Mouse (Mus musculus) bone marrow, adult 2 months (tissue): ENCODE measurements at regions not wholly inside any gene's neighbourhood (a gene's known extent, or its start where the extent isn't known, plus 50 kb on each side); places are given as distances from the start of the nearest gene placed in this dataset.

Experiments used
- H3K27ac ChIP-seq: fragments of 200-500 bp; 2 replicates; pipeline ENCODE4 v1.5.1; 2012; ENCODE audit warnings: low read depth, mild to moderate bottlenecking, control low read depth, inconsistent platforms, low read length; ENCODE audit not compliant: control insufficient read depth, poor library complexity, insufficient read depth
- H3K4me1 ChIP-seq: fragments of 200-500 bp; 2 replicates; pipeline ENCODE4 v1.6.1; 2011; ENCODE audit warnings: low read length; ENCODE audit not compliant: control insufficient read depth, insufficient read depth
- H3K4me3 ChIP-seq: fragments of 200-500 bp; replicated peaks from 2 replicates; pipeline ENCODE3; 2011; ENCODE audit warnings: mild to moderate bottlenecking, low read depth, low read length, control low read depth; ENCODE audit not compliant: control insufficient read depth
- CTCF ChIP-seq: fragments of 200-500 bp; IDR thresholded peaks from 2 replicates; pipeline ENCODE4 v1.5.1; 2011; ENCODE audit warnings: low read length, control low read depth; ENCODE audit not compliant: control insufficient read depth, insufficient read depth
- POLR2A ChIP-seq: fragments of 200-500 bp; IDR thresholded peaks from 2 replicates; pipeline ENCODE4 v1.6.1; 2011; ENCODE audit warnings: low read depth, mild to moderate bottlenecking, control low read depth, low read length, borderline replicate concordance; ENCODE audit not compliant: control insufficient read depth
- WGBS: fragments of 180-500 bp; shearing (Covaris S2); methylation state at CpG from one replicate; pipeline ENCODE4 v1.1.7; 2018; 5-methylcytosine and 5-hydroxymethylcytosine counted together

DNA sequence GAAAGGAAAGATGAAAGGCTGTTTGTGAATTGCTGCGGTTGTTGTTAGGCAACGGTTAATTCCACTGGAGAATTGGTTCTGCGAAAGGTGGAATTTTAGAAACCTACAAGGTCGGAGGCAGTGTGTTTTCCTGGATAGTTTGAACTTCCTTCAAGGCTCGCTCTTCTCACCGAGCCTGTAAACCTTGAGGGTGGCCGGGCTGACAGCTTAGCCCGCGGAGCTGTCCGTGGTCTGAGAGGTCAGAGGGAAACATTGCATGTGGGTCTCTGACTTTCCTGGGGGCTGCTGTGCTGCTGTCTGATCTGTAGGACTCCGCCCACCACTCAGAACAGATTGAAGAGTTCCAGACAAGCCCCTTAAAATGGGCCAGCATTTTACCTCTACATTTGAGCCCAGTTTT lies 124.3 kb upstream of the Mkln1 start:
- no peak overlapping the region for H3K4me3 ChIP-seq
- no peak for TF ChIP-seq POLR2A
- no peak for TF ChIP-seq CTCF
- no peaks in the 10 kb centered on the region for H3K4me1 ChIP-seq
- no peak overlapping the region for H3K27ac ChIP-seq
- WGBS: 66% methylated on average over 11 of the region's 11 CpGs

DNA sequence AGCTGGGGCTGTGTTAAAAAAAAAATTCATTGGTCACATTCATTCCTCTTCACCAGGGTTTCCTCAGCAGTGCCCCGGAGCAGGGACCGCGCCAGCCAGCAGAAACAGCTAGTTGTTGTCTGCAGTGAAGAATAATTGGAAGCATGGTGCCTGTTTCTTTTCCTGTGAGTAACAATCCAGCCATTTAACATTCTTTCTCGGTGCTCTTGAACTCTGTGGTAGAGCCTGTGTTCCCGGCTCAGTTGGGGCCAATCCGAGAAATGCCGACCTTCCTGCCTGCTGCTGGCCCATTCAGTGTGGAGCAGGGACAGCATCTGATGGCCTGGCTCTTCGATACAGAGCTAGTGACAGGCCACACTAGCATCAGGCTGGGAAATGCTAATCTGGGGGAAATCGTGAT lies 120.7 kb upstream of the Mkln1 start:
- Histone ChIP-seq H3K27ac (no peak overlapping the region), H3K4me3 (no peak overlapping the region), H3K4me1 (no peaks in the 10 kb centered on the region)
- no peak for TF ChIP-seq CTCF
- no peak for TF ChIP-seq POLR2A
- 85% methylated on average over 9 of the region's 9 CpGs for WGBS

DNA sequence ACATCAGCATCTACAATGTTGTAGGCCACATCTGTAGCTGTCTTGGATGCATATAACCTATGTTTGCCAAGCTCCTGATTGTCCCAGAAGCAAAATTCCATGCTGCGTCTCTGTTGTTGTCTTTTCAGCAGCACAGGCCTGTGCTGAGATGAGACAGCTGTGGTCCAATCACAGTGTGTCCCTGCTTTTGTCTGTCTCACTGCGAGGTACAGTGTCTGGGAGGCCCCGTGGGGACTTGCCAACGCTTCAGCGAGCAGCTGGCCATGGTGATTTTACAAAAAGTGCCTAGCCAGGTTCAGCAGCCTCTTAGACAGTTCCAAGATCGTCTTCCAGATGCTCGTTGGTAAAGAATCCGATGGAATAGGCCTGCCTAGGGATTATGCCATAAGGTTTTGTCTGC lies 114.6 kb upstream of the Mkln1 start:
- Histone ChIP-seq H3K27ac (no peak overlapping the region), H3K4me3 (no peak overlapping the region), H3K4me1 (peaks cover 5% of the 10 kb centered on the region; the same call in 1 of the 2 replicates)
- 71% methylated on average over 8 of the region's 8 CpGs for WGBS
- TF ChIP-seq POLR2A: no peak
- TF ChIP-seq CTCF: no peak

DNA sequence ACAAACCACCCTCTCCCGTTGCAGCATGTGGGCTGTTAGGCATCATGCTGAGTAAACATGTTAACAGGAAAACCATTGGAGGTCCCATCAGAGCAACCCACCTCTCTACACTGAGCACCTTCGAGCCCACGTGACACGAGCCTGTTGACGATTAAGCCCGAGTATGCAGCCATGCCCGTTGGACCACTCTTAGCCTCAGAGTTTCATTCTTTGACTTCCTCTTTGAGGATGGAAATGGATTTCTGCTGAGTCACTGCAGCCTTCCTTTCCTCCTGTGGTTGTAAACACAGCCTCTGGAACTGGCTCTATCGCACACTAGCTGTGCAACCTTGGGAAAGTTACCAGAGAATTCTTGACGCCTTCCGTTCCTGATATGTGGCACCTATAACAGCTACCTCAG lies 114.1 kb upstream of the Mkln1 start:
- WGBS: 7% methylated on average over 10 of the region's 10 CpGs
- no peak overlapping the region for H3K27ac ChIP-seq
- H3K4me3 ChIP-seq: no peak overlapping the region
- peaks cover 5% of the 10 kb centered on the region; the same call in 1 of the 2 replicates for H3K4me1 ChIP-seq
- TF ChIP-seq CTCF: no peak
- TF ChIP-seq POLR2A: no peak

DNA sequence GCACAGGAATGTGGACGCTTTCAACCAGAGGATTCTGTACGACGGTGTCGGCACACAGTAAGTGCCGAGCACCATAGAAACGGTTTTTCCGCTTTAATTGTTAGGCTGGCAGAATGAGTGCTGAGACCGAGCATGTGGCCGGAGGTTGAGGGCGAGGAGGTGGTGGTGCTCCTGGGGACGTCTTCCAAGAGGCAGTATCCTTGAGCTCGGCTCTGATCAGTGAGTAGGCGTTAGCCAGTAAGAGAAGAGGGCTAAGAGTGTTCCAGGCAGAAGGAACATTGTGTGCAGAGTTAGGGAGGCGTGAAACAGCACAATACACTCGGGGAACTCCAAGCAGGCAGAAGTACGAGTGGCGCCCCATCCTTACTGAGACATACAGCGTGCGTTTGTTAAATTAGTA lies 113.5 kb upstream of the Mkln1 start:
- Histone ChIP-seq H3K4me1 (peaks cover 5% of the 10 kb centered on the region; the same call in 1 of the 2 replicates), H3K27ac (no peak overlapping the region), H3K4me3 (no peak overlapping the region)
- no peak for TF ChIP-seq CTCF
- no peak for TF ChIP-seq POLR2A
- 78% methylated on average over 19 of the region's 19 CpGs for WGBS

DNA sequence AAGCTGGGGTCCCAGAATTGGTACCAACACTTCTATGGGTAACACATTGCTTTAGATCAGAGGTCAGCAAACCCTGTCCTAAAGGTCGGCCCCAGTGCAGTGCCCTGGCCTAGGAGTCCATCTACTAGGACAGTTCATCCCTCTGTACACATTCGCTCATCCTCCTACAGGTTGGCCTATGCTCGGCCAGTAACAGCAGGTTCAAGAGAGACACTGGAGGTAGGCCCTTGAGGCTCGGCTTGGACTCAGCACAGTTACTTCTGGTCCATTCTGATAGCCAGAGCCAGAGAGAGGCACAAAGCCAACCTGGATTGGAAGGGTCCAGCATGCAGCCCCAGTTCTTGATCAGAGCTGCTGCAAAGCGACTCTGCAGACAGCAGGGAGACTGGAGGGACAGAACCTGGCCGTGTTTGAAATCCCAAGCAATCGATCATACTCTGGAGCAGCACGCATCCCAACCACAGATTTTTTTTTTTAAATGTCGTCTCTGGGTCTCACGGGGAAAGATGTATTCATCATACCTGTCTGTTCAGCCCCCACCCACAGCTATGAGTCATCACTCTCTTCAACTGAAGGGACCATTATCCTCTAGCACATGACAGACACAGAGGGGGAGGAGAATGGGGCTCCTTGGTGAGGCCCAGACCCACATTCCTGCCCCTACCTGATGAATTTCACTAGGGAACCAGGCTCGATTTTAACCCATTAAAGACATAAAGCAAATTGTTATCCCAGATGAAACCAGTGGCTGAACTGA lies 112.4 kb upstream of the Mkln1 start:
- Histone ChIP-seq H3K4me1 (peaks cover 5% of the 10 kb centered on the region; the same call in 1 of the 2 replicates), H3K27ac (no peak overlapping the region), H3K4me3 (no peak overlapping the region)
- TF ChIP-seq CTCF (no peak), POLR2A (no peak)
- WGBS: 83% methylated on average over 11 of the region's 11 CpGs

DNA sequence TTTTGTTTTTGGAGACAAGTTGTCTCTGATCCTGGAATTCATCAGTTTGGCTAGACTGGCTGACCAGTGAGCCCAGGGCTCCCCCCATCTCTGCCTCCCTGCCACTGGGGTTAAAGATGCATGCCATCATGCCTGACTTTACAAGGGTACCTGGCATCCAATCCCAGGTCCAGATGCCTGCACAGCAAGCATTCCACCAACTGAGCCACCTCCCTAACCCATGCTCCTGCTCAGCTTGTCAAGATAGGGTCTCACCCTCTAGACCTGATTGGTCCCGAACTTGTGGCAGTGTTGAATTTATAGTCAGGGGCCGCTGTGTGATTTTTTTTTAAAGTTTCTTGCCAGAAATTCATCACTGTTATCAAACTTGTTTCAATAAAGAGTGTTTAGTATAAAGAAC lies 111.4 kb upstream of the Mkln1 start:
- TF ChIP-seq POLR2A (no peak), CTCF (no peak)
- WGBS: 72% methylated on average over 2 of the region's 2 CpGs
- Histone ChIP-seq H3K4me1 (peaks cover 5% of the 10 kb centered on the region; the same call in 1 of the 2 replicates), H3K27ac (no peak overlapping the region), H3K4me3 (no peak overlapping the region)

DNA sequence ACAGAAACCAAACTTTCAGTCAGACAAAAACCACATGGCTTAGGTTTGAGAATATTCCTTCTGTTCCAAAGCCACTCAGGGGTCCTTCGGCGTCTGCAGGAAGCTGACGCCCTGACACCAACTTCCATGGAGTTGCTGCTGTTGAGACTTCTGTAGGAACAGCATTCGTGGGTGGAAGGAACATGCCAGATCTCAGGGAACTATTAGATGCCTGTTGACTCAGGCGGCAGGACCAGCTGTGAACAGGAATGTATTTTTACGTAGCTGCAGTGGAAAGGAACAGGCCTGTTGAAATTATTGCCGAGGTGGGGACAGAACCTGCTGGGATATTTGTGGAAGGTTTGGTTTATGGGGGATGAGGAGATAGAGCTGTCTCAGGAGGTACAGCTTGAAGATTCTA lies 110.8 kb upstream of the Mkln1 start:
- TF ChIP-seq POLR2A (no peak), CTCF (no peak)
- H3K27ac ChIP-seq: no peak overlapping the region
- peaks cover 5% of the 10 kb centered on the region; the same call in 1 of the 2 replicates for H3K4me1 ChIP-seq
- WGBS: 70% methylated on average over 7 of the region's 7 CpGs
- no peak overlapping the region for H3K4me3 ChIP-seq
